Mouse (Mus musculus) lung, postnatal 4 days (tissue): ENCODE measurements around the gene Tbc1d22a.
A peak's percentile ranks its signal among the peaks of the same experiment; 100 is the strongest.
"Not testable (repeated sequence)": the region's sequence is repeated elsewhere in the genome, so short reads cannot be mapped to it uniquely, and the experiment has no call there.

Source experiments
- DNase-seq, 2 experiments: peaks; one replicate each; pipeline ENCODE4 v3.0.0; 2021

The Tbc1d22a gene

DNA sequence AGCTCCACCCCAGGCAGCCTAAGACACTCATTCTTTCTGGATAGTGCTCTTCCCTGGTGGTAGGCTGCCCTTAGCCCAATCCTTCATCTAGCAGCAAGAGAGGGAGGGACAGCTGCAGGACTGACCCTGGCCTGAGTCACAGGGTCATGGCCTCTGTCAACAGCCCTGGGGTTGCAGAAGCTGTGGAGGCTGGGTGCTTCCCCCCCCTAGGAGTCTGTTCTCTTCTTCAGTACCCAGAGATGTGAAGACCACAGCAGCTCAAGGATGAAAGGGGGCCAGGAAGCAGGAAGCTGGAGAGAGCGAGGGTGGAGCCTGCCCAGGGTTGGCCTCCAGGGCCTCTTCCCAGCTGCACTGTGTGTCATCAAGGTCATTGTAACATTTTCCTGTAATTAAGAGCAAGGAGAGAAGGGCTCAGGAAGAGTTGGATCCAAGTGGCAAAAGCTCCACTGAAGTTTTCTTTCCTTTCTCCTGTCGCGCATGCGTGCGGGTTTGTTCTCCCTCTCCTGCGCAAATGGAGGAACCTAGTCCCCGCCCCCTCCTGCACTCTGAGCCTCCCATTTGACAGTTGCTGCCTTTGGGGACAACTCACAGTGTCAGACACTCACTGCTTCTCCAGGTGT, 10.2 kb upstream of the Tbc1d22a start:
- DNase-seq = peak; percentile 66 to 73

DNA sequence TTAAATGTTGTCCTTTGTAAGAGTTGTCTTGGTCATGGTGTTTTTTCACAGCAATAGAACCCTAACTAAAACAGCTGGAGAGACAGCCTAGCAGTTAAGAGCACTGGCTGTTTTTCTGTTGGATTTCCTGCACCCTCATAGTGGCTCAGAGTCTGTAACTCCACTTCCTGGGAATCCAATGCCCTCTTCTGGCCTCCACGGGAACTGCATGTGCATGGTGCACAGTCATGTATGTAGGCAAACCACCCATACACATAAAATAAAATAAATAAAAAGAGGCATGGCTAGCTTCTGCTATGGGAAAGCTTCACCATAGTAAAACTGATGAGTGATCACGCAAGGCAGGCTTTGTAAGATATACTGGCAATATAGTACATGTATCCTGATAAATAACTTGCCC, 9.0 kb upstream of the Tbc1d22a start:
- peak; percentile 58 to 81 for DNase-seq

DNA sequence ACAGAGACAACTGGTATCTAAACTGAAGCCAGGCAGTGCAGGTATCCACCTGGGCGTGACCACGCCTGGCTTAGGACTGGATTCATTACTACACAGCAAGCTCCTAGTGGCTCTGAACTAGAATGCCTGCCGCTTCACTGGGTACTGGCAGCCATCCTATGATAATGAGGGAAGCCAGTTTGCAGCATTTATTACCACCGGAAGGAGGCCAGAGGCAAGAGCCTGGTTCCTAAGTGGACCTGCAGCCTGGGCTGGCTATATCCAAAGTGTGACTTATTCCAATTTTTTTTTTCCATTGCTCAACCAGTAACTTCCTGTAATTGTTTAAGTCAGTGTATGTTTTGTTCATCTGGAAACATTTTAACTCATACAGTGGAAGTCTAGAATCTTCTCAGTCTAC, 7.9 kb upstream of the Tbc1d22a start:
- DNase-seq = peak in 1 of 2 experiments; percentile 48

GRCm38 (mm10) chr15:86212193-86212592, 2.1 kb upstream of the Tbc1d22a start:
- not testable (repeated sequence) for DNase-seq

- DNase-seq = no peak
Observed at GRCm38 (mm10) chr15:86214549-86215201, 416 bp downstream of the Tbc1d22a start.

GRCm38 (mm10) chr15:86216641-86217040, 2.4 kb downstream of the Tbc1d22a start:
- peak in 1 of 2 experiments; percentile 21 for DNase-seq

GRCm38 (mm10) chr15:86219534-86220228, 5.4 kb downstream of the Tbc1d22a start:
- no peak for DNase-seq

GRCm38 (mm10) chr15:86220229-86220630, 6.0 kb downstream of the Tbc1d22a start:
- peak; percentile 41 to 51 for DNase-seq

- DNase-seq = peak in 1 of 2 experiments; percentile 19
Observed at GRCm38 (mm10) chr15:86220715-86221114, 6.5 kb downstream of the Tbc1d22a start.

DNA sequence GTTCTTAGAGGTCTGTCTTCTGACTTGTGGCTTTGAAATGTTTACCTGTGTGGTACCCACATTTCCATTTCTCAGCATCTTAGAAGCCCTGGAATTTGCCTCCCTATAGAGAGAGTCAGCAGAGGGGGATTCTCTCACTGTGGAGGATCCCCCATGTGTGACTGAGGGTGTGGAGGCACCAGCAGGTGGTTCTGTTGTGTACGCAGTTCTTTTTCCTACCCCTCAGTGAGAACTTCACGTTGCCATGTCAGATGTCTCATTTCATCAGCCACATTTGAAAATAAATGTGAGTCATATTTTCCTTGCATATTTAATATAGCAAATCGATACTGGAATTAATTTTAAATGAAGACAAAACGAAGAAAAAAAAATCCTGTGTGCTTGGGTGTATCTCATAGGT, 7.1 kb downstream of the Tbc1d22a start:
- no peak for DNase-seq

GRCm38 (mm10) chr15:86221901-86222300, 7.6 kb downstream of the Tbc1d22a start:
- DNase-seq = peak in 1 of 2 experiments; percentile 18

DNA sequence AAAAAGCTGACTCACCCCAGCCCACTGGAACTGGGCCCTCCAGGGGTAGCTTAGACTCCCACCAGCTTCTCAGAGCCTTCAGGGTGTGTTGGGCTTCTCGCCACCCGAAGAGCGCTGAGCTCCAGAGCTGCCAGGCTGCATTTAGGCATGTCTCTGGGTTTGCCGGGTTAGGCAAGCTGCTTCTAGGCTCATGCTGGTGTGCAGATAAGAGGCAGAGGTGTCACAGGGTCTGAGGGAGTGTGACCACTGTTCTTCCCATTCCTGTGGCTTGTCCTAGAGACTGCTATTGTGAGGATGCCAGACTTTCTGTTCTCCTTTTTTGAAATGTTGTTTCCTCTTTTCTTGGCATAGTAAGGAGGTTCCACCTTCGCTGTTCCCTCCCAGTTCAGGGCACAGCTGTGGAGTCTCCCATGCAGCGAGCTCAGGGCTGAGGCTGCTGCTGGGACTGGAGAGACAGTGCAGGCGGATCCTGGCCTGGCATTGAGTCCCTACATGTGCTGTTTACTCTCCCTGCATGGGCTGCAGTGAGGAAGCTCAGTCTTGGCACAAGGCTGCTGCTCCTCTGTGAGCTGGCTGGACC, 10.8 kb downstream of the Tbc1d22a start:
- DNase-seq = peak in 1 of 2 experiments; percentile 31

GRCm38 (mm10) chr15:86226221-86226620, 12.0 kb downstream of the Tbc1d22a start:
- DNase-seq = no peak

GRCm38 (mm10) chr15:86226968-86227367, 12.7 kb downstream of the Tbc1d22a start:
- DNase-seq = peak in 1 of 2 experiments; percentile 18

DNA sequence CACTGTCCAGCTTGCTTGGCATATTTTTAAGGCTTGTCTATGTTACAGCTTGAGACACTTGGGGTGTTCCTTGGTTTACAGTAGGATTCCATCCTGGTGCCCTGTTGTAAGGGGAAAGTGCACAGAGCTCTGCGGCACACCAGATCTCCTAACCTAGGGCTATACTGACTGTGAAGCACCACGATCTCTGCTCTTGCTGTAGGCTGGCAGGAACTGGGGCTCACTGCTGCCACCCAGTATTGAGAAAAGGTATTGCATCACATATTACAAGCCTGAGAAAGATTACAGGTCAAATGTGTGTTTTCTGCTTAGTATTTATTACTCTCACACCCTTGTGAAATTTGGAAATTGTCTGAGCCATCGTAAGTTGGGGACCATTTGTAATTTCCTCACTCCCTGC, 13.9 kb downstream of the Tbc1d22a start:
- peak; percentile 32 to 65 for DNase-seq

- no peak for DNase-seq
Observed at GRCm38 (mm10) chr15:86229088-86229487, 14.8 kb downstream of the Tbc1d22a start.

DNA sequence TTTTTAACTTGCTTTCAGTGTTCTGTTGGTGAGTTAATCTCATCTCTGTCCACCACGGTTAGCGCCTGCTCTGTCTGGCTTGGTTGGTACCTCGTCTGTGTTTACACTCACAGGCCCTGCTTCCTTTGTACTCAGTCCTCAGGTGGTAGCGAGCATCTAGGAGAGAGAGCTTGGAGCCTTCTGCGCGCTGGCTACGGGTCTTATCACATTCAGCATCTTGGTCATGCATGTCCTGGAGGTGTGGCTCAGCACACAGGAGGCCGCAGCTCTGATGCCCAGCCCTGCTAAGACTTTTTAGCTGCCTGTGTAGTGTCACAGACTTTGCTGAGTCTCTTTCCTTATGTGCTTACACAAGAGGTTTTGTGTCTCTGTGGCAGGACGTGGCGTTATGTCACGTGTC, 15.4 kb downstream of the Tbc1d22a start:
- no peak for DNase-seq

- no peak for DNase-seq
Observed at GRCm38 (mm10) chr15:86231170-86231569, 16.9 kb downstream of the Tbc1d22a start.

DNA sequence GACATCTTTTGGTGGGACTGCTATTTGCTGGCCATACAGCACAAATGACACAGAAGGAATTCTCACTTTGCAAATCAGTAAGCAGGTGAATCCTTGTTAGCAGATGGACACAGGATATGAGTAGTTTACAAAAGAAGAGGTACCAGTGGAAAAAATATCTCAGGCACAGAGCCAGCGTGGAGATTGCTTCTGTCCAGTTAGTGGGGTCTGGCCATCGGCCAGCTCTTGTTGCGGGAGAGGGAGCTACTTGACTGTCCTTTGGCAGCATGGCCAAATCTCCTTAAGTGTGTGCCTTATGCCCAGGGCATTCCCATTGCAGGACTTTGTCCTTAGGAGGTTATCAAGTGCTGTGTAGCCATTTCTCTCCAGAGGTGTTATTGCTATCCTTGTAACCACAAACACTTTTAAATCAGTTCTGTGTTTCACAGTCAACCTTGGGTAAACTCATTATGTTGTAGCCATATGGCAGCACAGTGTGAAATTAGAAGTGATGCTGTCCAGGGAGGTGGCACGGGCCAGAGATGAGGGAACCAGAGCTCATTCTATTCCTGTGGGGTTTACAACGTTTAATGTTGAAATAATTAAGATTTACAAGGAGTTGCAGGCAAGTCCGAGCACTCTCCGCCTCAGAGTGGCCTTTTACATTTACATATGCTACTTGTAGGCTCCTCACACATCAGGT, 17.7 kb downstream of the Tbc1d22a start:
- DNase-seq = peak; percentile 21 to 50

- DNase-seq = no peak
Observed at GRCm38 (mm10) chr15:86234001-86234400, 19.7 kb downstream of the Tbc1d22a start.

GRCm38 (mm10) chr15:86234517-86235441, 20.5 kb downstream of the Tbc1d22a start:
- DNase-seq = no peak

DNA sequence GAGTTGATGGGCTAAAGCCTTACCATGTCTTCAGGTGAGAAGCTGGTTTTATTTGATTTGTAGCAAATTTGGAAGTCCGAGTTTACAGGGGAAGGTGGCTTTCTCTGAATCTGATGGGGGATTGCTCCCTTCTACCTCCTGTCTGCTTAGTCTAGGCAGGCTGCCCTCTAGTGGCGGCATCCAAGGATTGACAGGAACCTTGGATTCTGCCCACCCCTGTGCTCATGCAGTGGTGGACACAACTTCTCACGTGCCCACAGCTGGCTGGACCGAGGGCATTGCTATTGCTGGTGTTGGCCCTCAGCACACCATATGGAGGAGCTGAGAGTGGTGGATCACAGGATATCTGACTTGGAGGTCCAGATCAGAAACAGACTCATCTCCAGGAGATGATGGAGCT, 22.0 kb downstream of the Tbc1d22a start:
- DNase-seq = peak; percentile 52 to 69
